Mouse (Mus musculus) myocyte (in vitro differentiated cells): ENCODE data around the gene Xrcc6.

ENCODE experiments used
- MAX ChIP-seq: IDR thresholded peaks from one replicate; pipeline ENCODE4 v1.6.1; 2011; ENCODE audit warnings: low read depth, mild to moderate bottlenecking, control low read depth
- POLR2A ChIP-seq: IDR thresholded peaks from one replicate; pipeline ENCODE4 v1.6.1; 2011; ENCODE audit warnings: low read depth, mild to moderate bottlenecking, control low read depth, moderate library complexity; ENCODE audit not compliant: insufficient read length
- POLR2AphosphoS2 ChIP-seq: IDR thresholded peaks from one replicate; pipeline ENCODE4 v1.6.1; 2011; ENCODE audit warnings: low read depth, control low read depth; ENCODE audit not compliant: insufficient read length

- TF ChIP-seq POLR2AphosphoS2: peak; percentile 73
- TF ChIP-seq POLR2A: no peak
- TF ChIP-seq MAX: no peak
These were observed 38.0 kb upstream of the Xrcc6 start for GRCm38 (mm10) chr15:81949476-81950131.
